Mouse (Mus musculus): ENCODE data around the gene Gla.

GRCm38 (mm10) chrX:134641000-134641760 lies 40.3 kb upstream of the Gla start:
- TF ChIP-seq POLR2A (IDR thresholded peaks at IDR 0.05; ENCODE audit: insufficient read depth, low read length) (no peak), CTCF (IDR thresholded peaks at IDR 0.05; ENCODE audit: low read depth, low read length) (no peak)
